Mouse (Mus musculus): ENCODE measurements around the gene Trpv5. TPM values are rescaled to one million over a fixed set of nuclear protein-coding genes. Genes with fewer than 3 reads are reported as not detected.

Gene Trpv5
- polyA plus RNA-seq, 1 experiment from 2014 or later: not detected

DNA sequence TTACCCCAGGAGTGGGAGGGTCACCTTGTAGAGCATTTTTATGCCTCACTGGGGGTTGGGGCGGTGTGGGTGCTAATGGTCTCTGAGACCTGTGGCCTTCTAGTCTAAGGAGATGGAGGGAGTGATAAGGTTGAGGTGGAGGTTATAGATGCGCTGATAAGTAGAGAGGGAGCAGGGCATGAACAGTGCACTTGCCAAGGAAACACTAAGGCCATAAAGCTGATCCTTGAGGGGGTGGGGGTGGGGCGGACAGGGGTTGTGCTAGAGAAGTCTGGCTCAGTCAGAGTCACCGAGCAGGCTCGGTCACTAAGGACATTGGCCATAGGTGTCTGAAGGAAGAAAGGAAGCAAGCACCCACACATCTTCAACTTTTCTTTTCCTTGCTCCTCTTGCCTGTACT lies 1.1 kb upstream of the Trpv5 start:
- Histone ChIP-seq H3K36me3 (no peaks in the 10 kb centered on the region), H3K4me1 (no peaks in the 10 kb centered on the region), H3K4me2 (no peak overlapping the region), H3K9me3 (no peaks in the 10 kb centered on the region), H3K27me3 (no peaks in the 10 kb centered on the region), H3K4me3 (no peak overlapping the region), H3K27ac (no peak overlapping the region), H3K9ac (no peak overlapping the region)
- WGBS: 55% methylated on average over 5 of the region's 5 CpGs
- ATAC-seq (ENCODE audit: borderline replicate concordance, extremely low read depth, low FRiP score, low TSS enrichment): no peak

DNA sequence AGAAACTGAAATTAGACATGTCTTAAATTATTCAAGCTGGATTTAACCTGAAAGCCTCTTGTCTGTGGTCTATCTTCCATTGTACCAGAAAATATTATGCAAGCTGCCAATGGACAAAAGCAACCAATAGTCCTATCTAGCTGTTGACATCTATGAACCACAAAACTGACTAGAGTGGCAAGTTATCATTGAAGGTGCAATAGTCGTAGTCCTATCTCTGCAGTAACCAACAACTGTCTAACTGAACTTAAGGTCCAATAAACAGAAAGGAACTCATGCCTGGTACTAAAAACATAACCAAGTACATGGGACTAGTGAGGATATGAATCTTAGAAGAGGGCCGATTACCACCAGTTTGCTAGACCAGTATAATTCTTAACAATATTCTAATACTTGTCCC lies 4.0 kb downstream of the Trpv5 start:
- 85% methylated on average over 2 of the region's 2 CpGs for WGBS
- ATAC-seq (ENCODE audit: borderline replicate concordance, extremely low read depth, low FRiP score, low TSS enrichment): no peak

GRCm38 (mm10) chr6:41662320-41662719 lies 18.2 kb downstream of the Trpv5 start:
- Histone ChIP-seq H3K4me2 (no peak overlapping the region), H3K4me1 (no peaks in the 10 kb centered on the region), H3K27ac (no peak overlapping the region), H3K4me3 (no peak overlapping the region), H3K27me3 (no peaks in the 10 kb centered on the region), H3K9ac (no peak overlapping the region), H3K9me3 (no peaks in the 10 kb centered on the region), H3K36me3 (no peaks in the 10 kb centered on the region)
- 35% methylated on average over 2 of the region's 2 CpGs for WGBS
- ATAC-seq (ENCODE audit: borderline replicate concordance, extremely low read depth, low FRiP score, low TSS enrichment): no peak

More for the DNA sequence above, 4.0 kb downstream of the Trpv5 start:
- Histone ChIP-seq H3K27me3 (no peaks in the 10 kb centered on the region), H3K4me1 (no peaks in the 10 kb centered on the region), H3K27ac (no peak overlapping the region), H3K4me3 (no peak overlapping the region), H3K9me3 (no peaks in the 10 kb centered on the region), H3K36me3 (no peaks in the 10 kb centered on the region), H3K4me2 (no peak overlapping the region), H3K9ac (no peak overlapping the region)

DNA sequence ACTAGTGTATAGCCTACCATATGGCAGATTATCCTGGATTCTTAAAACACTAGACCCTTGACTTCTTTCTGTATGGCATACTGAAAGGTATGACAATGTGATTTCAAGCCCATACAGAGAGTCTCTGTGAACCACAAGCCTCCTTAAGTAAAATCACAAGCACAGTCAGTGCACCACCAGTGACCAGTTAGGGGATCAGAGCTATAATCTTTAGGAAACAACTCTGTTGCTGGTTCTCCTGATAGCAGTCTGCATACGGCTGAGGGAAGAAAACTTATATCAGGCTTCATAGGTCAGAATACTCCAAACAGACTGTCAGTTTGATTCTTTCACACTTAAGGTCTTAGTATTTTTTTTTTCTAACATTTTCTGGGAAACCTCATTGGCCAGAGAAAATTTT lies 22.1 kb downstream of the Trpv5 start:
- no peaks in the 10 kb centered on the region for H3K27me3 ChIP-seq
- no peaks in the 10 kb centered on the region for H3K9me3 ChIP-seq
- no peak overlapping the region for H3K9ac ChIP-seq
- no peak overlapping the region for H3K4me2 ChIP-seq
- no peak overlapping the region for H3K27ac ChIP-seq
- 44% methylated on average over 1 of the region's 1 CpGs for WGBS
- no peak for ATAC-seq (ENCODE audit: borderline replicate concordance, extremely low read depth, low FRiP score, low TSS enrichment)
- no peak overlapping the region for H3K4me3 ChIP-seq
- H3K4me1 ChIP-seq: no peaks in the 10 kb centered on the region
- H3K36me3 ChIP-seq: no peaks in the 10 kb centered on the region

DNA sequence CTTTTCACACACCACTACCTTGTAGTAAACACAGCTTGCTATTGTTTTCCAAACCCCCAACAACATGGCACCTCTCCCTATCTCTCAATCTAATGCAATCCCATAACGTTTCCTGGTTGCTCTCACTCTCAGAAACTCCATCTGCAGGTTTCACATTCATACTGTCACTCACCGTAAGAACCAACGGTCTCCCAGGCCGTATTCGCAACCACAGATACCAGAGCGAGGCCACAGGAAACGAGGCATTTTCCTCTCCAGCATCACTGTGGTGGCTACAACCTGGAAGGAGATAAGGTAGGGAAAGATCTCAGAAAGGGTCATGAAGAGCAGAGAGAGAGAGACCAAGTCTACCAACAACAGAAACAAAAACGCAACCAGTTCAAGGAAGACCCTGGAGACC lies 25.9 kb downstream of the Trpv5 start:
- Histone ChIP-seq H3K4me2 (no peak overlapping the region), H3K4me3 (no peak overlapping the region), H3K9me3 (no peaks in the 10 kb centered on the region), H3K9ac (no peak overlapping the region), H3K36me3 (no peaks in the 10 kb centered on the region), H3K27ac (no peak overlapping the region), H3K27me3 (no peaks in the 10 kb centered on the region), H3K4me1 (no peaks in the 10 kb centered on the region)
- no peak for ATAC-seq (ENCODE audit: borderline replicate concordance, extremely low read depth, low FRiP score, low TSS enrichment)
- 76% methylated on average over 8 of the region's 8 CpGs for WGBS

DNA sequence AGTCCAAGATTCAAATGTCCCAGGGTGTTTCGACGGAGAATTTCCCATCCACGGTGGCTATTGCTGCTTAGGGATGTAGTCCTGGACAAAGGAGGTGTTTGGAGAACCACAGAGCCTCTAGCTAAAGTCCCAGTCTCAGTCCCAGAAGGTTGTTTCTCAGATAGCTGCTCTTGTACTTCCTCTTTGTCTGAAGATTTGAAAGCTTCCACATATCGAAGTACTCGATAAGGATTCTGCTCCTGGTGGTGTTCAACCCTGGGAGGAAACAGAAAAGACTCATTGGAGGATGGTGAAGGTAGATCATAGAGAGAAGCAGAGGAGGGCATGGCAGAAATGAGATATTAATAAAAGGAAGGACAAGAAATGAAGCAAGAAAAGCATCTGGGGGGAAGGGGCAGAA lies 27.4 kb downstream of the Trpv5 start:
- WGBS: 87% methylated on average over 5 of the region's 5 CpGs
- H3K4me1 ChIP-seq: no peaks in the 10 kb centered on the region
- no peak for ATAC-seq (ENCODE audit: borderline replicate concordance, extremely low read depth, low FRiP score, low TSS enrichment)

DNA sequence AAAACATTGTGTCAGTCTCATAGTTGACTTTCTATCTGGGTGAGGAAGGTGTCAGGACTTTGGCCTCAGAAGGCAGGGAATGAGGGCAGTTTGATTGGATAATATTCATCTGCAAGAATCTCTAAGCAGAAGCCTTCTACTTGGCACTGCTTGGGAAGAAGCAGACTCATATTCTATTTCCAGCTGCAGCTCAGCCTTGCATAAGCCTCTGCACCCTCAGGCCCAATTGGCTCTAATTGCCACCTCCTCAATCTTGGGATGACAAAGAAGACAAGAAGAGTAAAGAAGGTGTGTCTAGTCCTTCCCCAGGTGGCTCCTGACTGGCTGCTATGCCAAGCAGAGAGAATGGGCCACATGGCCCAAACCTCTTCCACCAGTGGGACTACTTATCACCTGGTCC lies 33.9 kb downstream of the Trpv5 start:
- no peaks in the 10 kb centered on the region for H3K9me3 ChIP-seq
- no peak overlapping the region for H3K9ac ChIP-seq
- no peak overlapping the region for H3K27ac ChIP-seq
- H3K27me3 ChIP-seq: no peaks in the 10 kb centered on the region
- H3K36me3 ChIP-seq: no peaks in the 10 kb centered on the region
- H3K4me2 ChIP-seq: no peak overlapping the region
- H3K4me1 ChIP-seq: no peaks in the 10 kb centered on the region
- no peak for ATAC-seq (ENCODE audit: borderline replicate concordance, extremely low read depth, low FRiP score, low TSS enrichment)
- no peak overlapping the region for H3K4me3 ChIP-seq

More for the DNA sequence above, 27.4 kb downstream of the Trpv5 start:
- no peaks in the 10 kb centered on the region for H3K27me3 ChIP-seq
- H3K4me2 ChIP-seq: no peak overlapping the region
- H3K9ac ChIP-seq: no peak overlapping the region
- H3K36me3 ChIP-seq: no peaks in the 10 kb centered on the region
- H3K4me3 ChIP-seq: no peak overlapping the region
- no peaks in the 10 kb centered on the region for H3K9me3 ChIP-seq
- H3K27ac ChIP-seq: no peak overlapping the region

GRCm38 (mm10) chr6:41646220-41646619 lies 34.3 kb downstream of the Trpv5 start:
- Histone ChIP-seq H3K4me3 (no peak overlapping the region), H3K27me3 (no peaks in the 10 kb centered on the region), H3K4me2 (no peak overlapping the region), H3K27ac (no peak overlapping the region), H3K9me3 (no peaks in the 10 kb centered on the region), H3K9ac (no peak overlapping the region), H3K36me3 (no peaks in the 10 kb centered on the region), H3K4me1 (no peaks in the 10 kb centered on the region)
- no peak for ATAC-seq (ENCODE audit: borderline replicate concordance, extremely low read depth, low FRiP score, low TSS enrichment)
- 85% methylated on average over 3 of the region's 3 CpGs for WGBS

- H3K9me3 ChIP-seq: no peaks in the 10 kb centered on the region
- no peak overlapping the region for H3K4me2 ChIP-seq
- H3K9ac ChIP-seq: no peak overlapping the region
- H3K36me3 ChIP-seq: no peaks in the 10 kb centered on the region
- H3K4me3 ChIP-seq: no peak overlapping the region
- peak overlapping the region; percentile 37; the same call in 1 of the 2 replicates for H3K27ac ChIP-seq
- H3K4me1 ChIP-seq: no peaks in the 10 kb centered on the region
- WGBS: 79% methylated on average over 3 of the region's 3 CpGs
- H3K27me3 ChIP-seq: no peaks in the 10 kb centered on the region
- peak; percentile 31 for ATAC-seq (ENCODE audit: borderline replicate concordance, extremely low read depth, low FRiP score, low TSS enrichment)
These were observed 37.3 kb downstream of the Trpv5 start for GRCm38 (mm10) chr6:41643227-41643626.

DNA sequence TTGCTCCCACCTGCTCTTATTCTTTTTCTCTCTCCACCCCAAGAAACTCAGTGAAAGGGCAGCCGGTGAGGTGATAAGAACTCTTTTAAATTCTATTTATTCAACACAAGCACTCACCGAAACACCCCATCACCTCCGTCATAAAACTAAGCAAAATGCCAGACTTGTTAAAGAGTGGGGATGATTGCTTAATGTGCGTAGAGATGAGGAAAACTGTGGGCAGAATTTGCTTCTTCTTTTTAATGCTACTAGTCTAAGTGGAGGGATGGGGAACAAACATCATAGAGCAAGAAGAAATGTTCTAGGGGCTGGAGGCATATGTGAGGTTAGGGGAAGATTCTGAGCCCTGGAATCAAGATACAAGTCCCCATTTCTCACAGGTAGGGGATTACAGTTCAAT lies 37.8 kb downstream of the Trpv5 start:
- WGBS: 46% methylated on average over 4 of the region's 4 CpGs

GRCm38 (mm10) chr6:41641173-41641866 lies 39.2 kb downstream of the Trpv5 start:
- no peak overlapping the region for H3K9ac ChIP-seq
- no peak overlapping the region for H3K4me3 ChIP-seq
- H3K27me3 ChIP-seq: no peaks in the 10 kb centered on the region
- ATAC-seq (ENCODE audit: borderline replicate concordance, extremely low read depth, low FRiP score, low TSS enrichment): no peak
- no peak overlapping the region for H3K4me2 ChIP-seq
- H3K4me1 ChIP-seq: no peaks in the 10 kb centered on the region
- no peak overlapping the region for H3K27ac ChIP-seq
- 62% methylated on average over 6 of the region's 6 CpGs for WGBS
- no peaks in the 10 kb centered on the region for H3K36me3 ChIP-seq
- H3K9me3 ChIP-seq: no peaks in the 10 kb centered on the region

More for the DNA sequence above, 37.8 kb downstream of the Trpv5 start:
- peak overlapping the region; percentile 37; the same call in 1 of the 2 replicates for H3K27ac ChIP-seq
- no peaks in the 10 kb centered on the region for H3K36me3 ChIP-seq
- H3K9ac ChIP-seq: no peak overlapping the region
- H3K4me1 ChIP-seq: no peaks in the 10 kb centered on the region
- H3K27me3 ChIP-seq: no peaks in the 10 kb centered on the region
- H3K9me3 ChIP-seq: no peaks in the 10 kb centered on the region
- no peak overlapping the region for H3K4me3 ChIP-seq
- no peak for ATAC-seq (ENCODE audit: borderline replicate concordance, extremely low read depth, low FRiP score, low TSS enrichment)
- H3K4me2 ChIP-seq: no peak overlapping the region

GRCm38 (mm10) chr6:41640449-41640848 lies 40.1 kb downstream of the Trpv5 start:
- no peaks in the 10 kb centered on the region for H3K27me3 ChIP-seq
- H3K36me3 ChIP-seq: no peaks in the 10 kb centered on the region
- ATAC-seq (ENCODE audit: borderline replicate concordance, extremely low read depth, low FRiP score, low TSS enrichment): no peak
- H3K4me1 ChIP-seq: no peaks in the 10 kb centered on the region
- H3K4me3 ChIP-seq: no peak overlapping the region
- H3K9me3 ChIP-seq: no peaks in the 10 kb centered on the region
- no peak overlapping the region for H3K4me2 ChIP-seq
- no peak overlapping the region for H3K9ac ChIP-seq
- 46% methylated on average over 3 of the region's 3 CpGs for WGBS
- no peak overlapping the region; the same call in 1 of the 2 replicates for H3K27ac ChIP-seq

All from lung, embryonic 15.5 days (tissue).